In genomic region chr4:119320896-119321550, GRCm38 (mm10) we compare ENCODE assay signal across 8 mouse cellular contexts. TPM values are rescaled to one million over a fixed set of nuclear protein-coding genes. Genes with fewer than 3 reads are reported as not detected.
A peak's percentile ranks its signal among the peaks of the same experiment; 100 is the strongest.
DNase-seq lines count a peak whose midpoint lies in the region; ATAC-seq and TF ChIP-seq lines count a peak whose summit lies in the region.

No protein-coding gene starts in this region.

- WGBS in embryonic facial prominence, embryonic 10.5 days = 30% methylated on average over 10 of the region's 10 CpGs
- WGBS in hindbrain, embryonic 12.5 days = 31% methylated on average over 10 of the region's 10 CpGs
- 27% methylated on average over 10 of the region's 10 CpGs for WGBS in lung, embryonic 16.5 days
- WGBS in stomach, embryonic 15.5 days = 24% methylated on average over 10 of the region's 10 CpGs

- H3K4me3 ChIP-seq in ES-E14 (ENCODE audit: insufficient read depth in 1 of 2, low read depth in 1 of 2, low read length in 2 of 2, poor library complexity in 1 of 2, severe bottlenecking in 1 of 2) = peak overlapping the region; percentile 75 to 98
- H3K4me3 ChIP-seq in embryonic facial prominence, embryonic 10.5 days = peak overlapping the region; percentile 90
- peak overlapping the region; percentile 83 for H3K4me3 ChIP-seq in hindbrain, embryonic 12.5 days
- peak overlapping the region; percentile 76 for H3K4me3 ChIP-seq in lung, embryonic 16.5 days (ENCODE audit: low read length)
- peak overlapping the region; percentile 86 for H3K4me3 ChIP-seq in stomach, embryonic 15.5 days (replicated peaks)

- peak overlapping the region; percentile 86 for H3K9ac ChIP-seq in ES-E14 (ENCODE audit: insufficient read depth, low read depth, low read length, poor library complexity, severe bottlenecking)
- peak overlapping the region; percentile 67 for H3K9ac ChIP-seq in hindbrain, embryonic 12.5 days
- H3K9ac ChIP-seq in lung, embryonic 16.5 days (ENCODE audit: low read length) = peak overlapping the region; percentile 71
- H3K9ac ChIP-seq in stomach, embryonic 15.5 days = peak overlapping the region; percentile 19; the same call in 1 of the 2 replicates

- in situ Hi-C loops in ES-E14 (cut with MboI; ENCODE audit: low sequenced_read_pairs in 2 of 2, unreplicated experiment in 2 of 2) = no loop called here

- peak overlapping the region; percentile 99 for H3K4me2 ChIP-seq in hindbrain, embryonic 12.5 days (replicated peaks)
- peak overlapping the region; percentile 94 for H3K4me2 ChIP-seq in lung, embryonic 16.5 days (ENCODE audit: low read depth, low read length)
- peak overlapping the region; percentile 95 for H3K4me2 ChIP-seq in stomach, embryonic 15.5 days

- no peaks in the 10 kb centered on the region for H3K27me3 ChIP-seq in embryonic facial prominence, embryonic 10.5 days (replicated peaks; ENCODE audit: low read depth, poor library complexity, severe bottlenecking)
- H3K27me3 ChIP-seq in hindbrain, embryonic 12.5 days = peaks cover 12% of the 10 kb centered on the region
- H3K27me3 ChIP-seq in lung, embryonic 16.5 days (ENCODE audit: control insufficient read depth, insufficient read depth, low read depth, low read length) = no peaks in the 10 kb centered on the region
- no peaks in the 10 kb centered on the region for H3K27me3 ChIP-seq in stomach, embryonic 15.5 days (replicated peaks)

- H3K4me1 ChIP-seq in ES-E14 (ENCODE audit: control insufficient read depth in 2 of 2, insufficient read depth in 2 of 2, low read length in 2 of 2, poor library complexity in 1 of 2) = peaks cover 0 to 2% of the 10 kb centered on the region in 2 experiments; a peak in 1 of 4 replicates
- peaks cover 17% of the 10 kb centered on the region for H3K4me1 ChIP-seq in embryonic facial prominence, embryonic 10.5 days
- peaks cover 16% of the 10 kb centered on the region for H3K4me1 ChIP-seq in hindbrain, embryonic 12.5 days
- peaks cover 14% of the 10 kb centered on the region for H3K4me1 ChIP-seq in lung, embryonic 16.5 days (replicated peaks; ENCODE audit: control insufficient read depth, insufficient read depth, low read length)
- H3K4me1 ChIP-seq in stomach, embryonic 15.5 days = peaks cover 9% of the 10 kb centered on the region

- peaks cover 14% of the 10 kb centered on the region for H3K36me3 ChIP-seq in ES-E14 (ENCODE audit: control insufficient read depth, insufficient read depth, low read length, poor library complexity, severe bottlenecking)
- peaks cover 34% of the 10 kb centered on the region for H3K36me3 ChIP-seq in embryonic facial prominence, embryonic 10.5 days (replicated peaks)
- peaks cover 8% of the 10 kb centered on the region for H3K36me3 ChIP-seq in hindbrain, embryonic 12.5 days
- peaks cover 6% of the 10 kb centered on the region for H3K36me3 ChIP-seq in lung, embryonic 16.5 days (ENCODE audit: control insufficient read depth, insufficient read depth, low read length)
- H3K36me3 ChIP-seq in stomach, embryonic 15.5 days = 0 out of 2 replicates have a peak, but pooled peaks cover 18% of the 10 kb centered on the region

- ATAC-seq in hindbrain, embryonic 12.5 days (ENCODE audit: low FRiP score) = peak; percentile 71
- peak; percentile 45; the same call in 1 of the 2 replicates for ATAC-seq in lung, embryonic 16.5 days (ENCODE audit: low read depth)
- peak; percentile 24; the same call in 1 of the 2 replicates for ATAC-seq in stomach, embryonic 15.5 days (ENCODE audit: insufficient read depth, low FRiP score, low read depth)

- peak overlapping the region; percentile 17; the same call in 1 of the 2 replicates for H3K27ac ChIP-seq in ES-E14 (ENCODE audit: insufficient read depth, low read depth, low read length, poor library complexity, severe bottlenecking)
- peak overlapping the region; percentile 79 for H3K27ac ChIP-seq in embryonic facial prominence, embryonic 10.5 days (replicated peaks)
- peak overlapping the region; percentile 83 for H3K27ac ChIP-seq in hindbrain, embryonic 12.5 days
- H3K27ac ChIP-seq in lung, embryonic 16.5 days (ENCODE audit: low read length) = peak overlapping the region; percentile 84
- peak overlapping the region; percentile 67 for H3K27ac ChIP-seq in stomach, embryonic 15.5 days

- no peaks in the 10 kb centered on the region for H3K9me3 ChIP-seq in ES-E14 (ENCODE audit: control insufficient read depth, insufficient read depth, low read depth, low read length)
- H3K9me3 ChIP-seq in embryonic facial prominence, embryonic 10.5 days = no peaks in the 10 kb centered on the region
- no peaks in the 10 kb centered on the region for H3K9me3 ChIP-seq in hindbrain, embryonic 12.5 days (replicated peaks)
- no peaks in the 10 kb centered on the region for H3K9me3 ChIP-seq in lung, embryonic 16.5 days (ENCODE audit: control insufficient read depth, low read length)
- H3K9me3 ChIP-seq in stomach, embryonic 15.5 days = no peaks in the 10 kb centered on the region

- DNase-seq in kidney, postnatal 10 days = peak; percentile 22
- no peak for DNase-seq in kidney, postnatal 14 days
- no peak for DNase-seq in ES-E14 (ENCODE audit: low read depth, low spot score)
- peak; percentile 19 for DNase-seq in embryonic facial prominence, embryonic 10.5 days (ENCODE audit: low spot score)
- DNase-seq in right cerebral cortex, postnatal 25 days = no peak

TF ChIP-seq in ES-E14, 5 proteins besides CTCF, POLR2A, EP300 and RAD21:
- TF ChIP-seq CHD2 (IDR thresholded peaks at IDR 0.05; ENCODE audit: low read depth, low read length) = no peak
- no peak for TF ChIP-seq ZNF384 (IDR thresholded peaks at IDR 0.05; ENCODE audit: low read depth, low read length)
- no peak for TF ChIP-seq ZC3H11A (IDR thresholded peaks at IDR 0.05; ENCODE audit: borderline replicate concordance, low read depth, low read length)
- TF ChIP-seq MAFK (IDR thresholded peaks at IDR 0.05; ENCODE audit: insufficient read depth, low read depth, low read length) = no peak
- no peak for TF ChIP-seq HCFC1 (IDR thresholded peaks at IDR 0.05; ENCODE audit: borderline replicate concordance, insufficient read depth, low read length)

RNA-seq across cellular contexts. Expression of gene Ppih, which starts 0.7 kb away (rescaled TPM):
- 101 and 127 TPM in 2 replicates for total RNA-seq in ES-E14 (2012; rRNA removed)
- 150 and 155 TPM in 2 replicates for polyA plus RNA-seq in embryonic facial prominence, embryonic 10.5 days (2016; fragmentation: Nextera tagmentation; extraction: Ambion mirVana)
- 78.4 and 87.1 TPM in 2 replicates for polyA plus RNA-seq in hindbrain, embryonic 12.5 days (2016; fragmentation: Nextera tagmentation; extraction: Ambion mirVana)
- polyA plus RNA-seq in lung, embryonic 16.5 days (2015; fragmentation: Nextera tagmentation; extraction: Ambion mirVana) = 86.8 and 91.9 TPM in 2 replicates
- polyA plus RNA-seq in stomach, embryonic 15.5 days (2015; fragmentation: Nextera tagmentation; extraction: Ambion mirVana) = 71.6 and 90.5 TPM in 2 replicates

RNA-seq across cellular contexts. Expression of gene Ybx1, which starts 26.6 kb away (rescaled TPM):
- total RNA-seq in ES-E14 (2012; rRNA removed) = 574 and 855 TPM in 2 replicates
- 980 and 1,001 TPM in 2 replicates for polyA plus RNA-seq in embryonic facial prominence, embryonic 10.5 days (2016; fragmentation: Nextera tagmentation; extraction: Ambion mirVana)
- 1,173 and 1,272 TPM in 2 replicates for polyA plus RNA-seq in hindbrain, embryonic 12.5 days (2016; fragmentation: Nextera tagmentation; extraction: Ambion mirVana)
- polyA plus RNA-seq in lung, embryonic 16.5 days (2015; fragmentation: Nextera tagmentation; extraction: Ambion mirVana) = 412 and 442 TPM in 2 replicates
- polyA plus RNA-seq in stomach, embryonic 15.5 days (2015; fragmentation: Nextera tagmentation; extraction: Ambion mirVana) = 615 and 648 TPM in 2 replicates

Comparison
In these comparisons a context has a peak if more than half of its experiments do, and no peak if none do; other contexts are left out.
1. DNase-seq: peak in kidney, postnatal 10 days (single experiment) and embryonic facial prominence, embryonic 10.5 days (single experiment); none in kidney, postnatal 14 days (single experiment), ES-E14 (single experiment) and right cerebral cortex, postnatal 25 days (single experiment).
2. H3K27ac ChIP-seq: peak in every context shown above with its lines; median percentile 84 in lung, embryonic 16.5 days; 83 in hindbrain, embryonic 12.5 days; 79 in embryonic facial prominence, embryonic 10.5 days; 67 in stomach, embryonic 15.5 days; 17 in ES-E14.
3. H3K9ac ChIP-seq: peak in every context shown above with its lines; median percentile 86 in ES-E14; 71 in lung, embryonic 16.5 days; 67 in hindbrain, embryonic 12.5 days; 19 in stomach, embryonic 15.5 days.
4. Peak in every context shown above with its lines, with median percentiles within 50 percentile points of each other: H3K4me3 ChIP-seq, ATAC-seq and H3K4me2 ChIP-seq.